Mouse (Mus musculus) liver, adult 2 months (tissue): ENCODE measurements around the gene Chrna5.

Experiments
- CTCF ChIP-seq: fragments of 200-500 bp; IDR thresholded peaks from 2 replicates; pipeline ENCODE4 v1.5.1; 2011; ENCODE audit warnings: low read depth, low read length, control low read depth
- POLR2A ChIP-seq: fragments of 200-500 bp; IDR thresholded peaks from 2 replicates; pipeline ENCODE4 v1.6.1; 2011; ENCODE audit warnings: low read length, control low read depth; ENCODE audit not compliant: insufficient read depth; ENCODE audit errors: extremely low read depth

DNA sequence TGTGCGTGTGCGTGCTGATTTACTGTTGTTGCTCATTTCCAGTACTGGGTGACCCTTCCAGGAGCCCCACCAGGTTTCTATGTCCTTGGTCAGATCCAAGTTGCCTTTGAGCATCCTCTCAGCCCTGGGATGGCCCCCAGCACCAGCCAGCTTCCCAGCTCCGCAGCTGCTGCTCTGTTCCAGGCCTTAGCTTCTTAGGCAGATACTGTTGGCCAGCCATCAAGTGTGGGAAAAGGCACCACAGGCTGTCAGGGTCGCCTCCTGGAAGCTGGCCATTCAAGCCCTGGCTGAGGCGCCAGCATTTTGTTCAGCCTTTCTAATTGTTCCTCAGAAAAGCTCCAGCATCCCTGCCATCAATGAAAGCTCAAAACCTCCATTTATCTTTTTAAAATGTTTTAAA, 59.3 kb downstream of the Chrna5 start:
- TF ChIP-seq CTCF (no peak), POLR2A (no peak)
